Mouse (Mus musculus): Measurements from ENCODE around the gene Usp19. TPM values are rescaled to one million over a fixed set of nuclear protein-coding genes. Genes with fewer than 3 reads are reported as not detected.

The Usp19 gene
- polyA plus RNA-seq, 1 experiment from 2014 or later: 90.1 TPM

GRCm38 (mm10) chr9:108516380-108517251 lies 26.2 kb downstream of the Usp19 start, which contains the start of gene Qrich1:
Qrich1 (plus strand) TSS chr9:108516806.
- H3K36me3 ChIP-seq: peaks cover 43% of the 10 kb centered on the region
- 1% methylated on average over 54 of the region's 55 CpGs for WGBS

DNA sequence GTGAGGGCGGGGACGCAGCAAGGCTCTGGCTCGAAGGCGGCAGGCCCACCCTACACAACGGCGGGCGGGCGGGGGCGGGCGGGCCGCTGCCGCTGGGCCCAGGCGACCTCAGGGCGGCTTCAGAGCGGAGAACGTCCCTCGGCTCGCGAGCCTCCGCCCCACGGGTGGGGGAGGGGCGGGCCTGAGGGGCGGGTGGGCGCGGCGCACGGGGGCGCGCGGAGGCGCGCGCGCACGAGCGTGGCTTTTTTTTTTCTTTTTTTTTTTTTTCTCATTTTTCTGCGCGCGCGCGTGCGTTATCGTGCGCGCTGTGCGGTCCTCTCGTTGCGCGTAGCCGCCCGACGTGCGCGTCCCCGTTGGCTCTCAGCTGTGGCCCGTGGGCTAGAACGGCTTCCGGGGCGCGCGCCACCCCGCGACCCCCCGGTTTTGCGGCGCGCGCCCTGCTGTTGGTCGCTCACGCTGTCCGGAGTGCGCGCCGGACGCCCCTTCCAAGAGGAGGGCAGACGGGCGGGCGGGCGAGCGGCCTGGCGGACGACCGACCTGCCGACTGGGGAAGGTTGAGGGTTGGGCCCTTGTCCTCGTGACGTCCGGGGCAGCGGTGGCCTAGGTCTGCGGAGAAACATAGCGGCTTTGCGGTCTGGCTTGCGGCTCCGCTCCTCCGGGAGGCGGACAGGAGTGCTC lies 27.0 kb downstream of the Usp19 start:
- peak overlapping the region; percentile 90 for H3K9ac ChIP-seq (replicated peaks)
- H3K27ac ChIP-seq (replicated peaks): peak overlapping the region; percentile 99
- H3K4me1 ChIP-seq: peaks cover 36% of the 10 kb centered on the region
- H3K4me2 ChIP-seq (replicated peaks): peak overlapping the region; percentile 85
- peak; percentile 82 for ATAC-seq (replicated peaks)
- WGBS: under 1% methylated on average over 70 of the region's 95 CpGs
- no peaks in the 10 kb centered on the region for H3K9me3 ChIP-seq
- no peaks in the 10 kb centered on the region for H3K27me3 ChIP-seq
- peak overlapping the region; percentile 96 for H3K4me3 ChIP-seq
- H3K36me3 ChIP-seq: peaks cover 36% of the 10 kb centered on the region

More at GRCm38 (mm10) chr9:108516380-108517251, 26.2 kb downstream of the Usp19 start, which contains the start of gene Qrich1:
- H3K27ac ChIP-seq (replicated peaks): peak within 1 kb of the TSS; percentile 99
- no peaks in the 10 kb centered on the region for H3K27me3 ChIP-seq
- H3K4me2 ChIP-seq (replicated peaks): peak within 1 kb of the TSS; percentile 85
- peaks cover 29% of the 10 kb centered on the region for H3K4me1 ChIP-seq
- H3K9me3 ChIP-seq: no peaks in the 10 kb centered on the region
- ATAC-seq (replicated peaks): peak; percentile 97
- H3K9ac ChIP-seq (replicated peaks): peak within 1 kb of the TSS; percentile 90
- H3K4me3 ChIP-seq: peak within 1 kb of the TSS; percentile 96

GRCm38 (mm10) chr9:108517931-108518332 lies 27.5 kb downstream of the Usp19 start:
- no peaks in the 10 kb centered on the region for H3K27me3 ChIP-seq
- H3K9ac ChIP-seq (replicated peaks): peak overlapping the region; percentile 90
- peak overlapping the region; percentile 99 for H3K27ac ChIP-seq (replicated peaks)
- peaks cover 36% of the 10 kb centered on the region for H3K4me1 ChIP-seq
- peaks cover 31% of the 10 kb centered on the region for H3K36me3 ChIP-seq
- H3K9me3 ChIP-seq: no peaks in the 10 kb centered on the region
- peak overlapping the region; percentile 85 for H3K4me2 ChIP-seq (replicated peaks)
- H3K4me3 ChIP-seq: peak overlapping the region; percentile 96
- WGBS: 0% methylated on average over 13 of the region's 13 CpGs
- ATAC-seq (replicated peaks): peak; percentile 27; the same call in 1 of the 2 replicates

GRCm38 (mm10) chr9:108521604-108522003 lies 31.2 kb downstream of the Usp19 start:
- peaks cover 7% of the 10 kb centered on the region; the same call in 1 of the 2 replicates for H3K36me3 ChIP-seq
- H3K27ac ChIP-seq (replicated peaks): no peak overlapping the region
- no peaks in the 10 kb centered on the region for H3K27me3 ChIP-seq
- H3K4me3 ChIP-seq: no peak overlapping the region
- no peak overlapping the region for H3K4me2 ChIP-seq (replicated peaks)
- 53% methylated on average over 2 of the region's 2 CpGs for WGBS
- H3K9me3 ChIP-seq: no peaks in the 10 kb centered on the region
- ATAC-seq (replicated peaks): no peak
- H3K9ac ChIP-seq (replicated peaks): no peak overlapping the region
- H3K4me1 ChIP-seq: peaks cover 31% of the 10 kb centered on the region

GRCm38 (mm10) chr9:108523341-108523740 lies 32.9 kb downstream of the Usp19 start:
- Histone ChIP-seq H3K9ac (replicated peaks) (no peak overlapping the region), H3K4me3 (no peak overlapping the region), H3K27ac (replicated peaks) (no peak overlapping the region), H3K4me2 (replicated peaks) (no peak overlapping the region), H3K36me3 (peaks cover 9% of the 10 kb centered on the region), H3K4me1 (peaks cover 31% of the 10 kb centered on the region), H3K9me3 (no peaks in the 10 kb centered on the region), H3K27me3 (no peaks in the 10 kb centered on the region)
- 92% methylated on average over 4 of the region's 4 CpGs for WGBS
- no peak for ATAC-seq (replicated peaks)

DNA sequence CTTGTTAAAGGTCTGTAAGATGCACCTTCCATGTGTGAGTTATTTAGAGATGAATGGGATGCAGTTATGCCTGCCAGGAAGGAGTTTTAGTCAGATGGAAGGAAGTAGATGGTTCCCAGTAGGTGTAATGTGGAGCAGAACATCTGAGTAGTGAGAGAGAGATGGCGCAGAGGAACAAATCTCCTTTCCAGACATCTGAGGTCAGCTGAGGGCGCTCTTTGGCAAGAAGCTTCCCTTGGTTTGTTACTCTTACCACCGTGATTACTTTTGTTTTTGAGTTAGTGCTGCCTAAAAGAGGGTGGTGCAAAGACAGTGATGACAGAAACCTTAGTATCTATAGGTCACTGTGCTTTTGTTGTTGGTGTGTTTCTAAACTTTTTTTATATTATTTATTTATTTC lies 35.0 kb downstream of the Usp19 start:
- Histone ChIP-seq H3K27me3 (no peaks in the 10 kb centered on the region), H3K4me1 (peaks cover 13% of the 10 kb centered on the region), H3K27ac (replicated peaks) (no peak overlapping the region), H3K4me2 (replicated peaks) (no peak overlapping the region), H3K36me3 (peaks cover 25% of the 10 kb centered on the region), H3K9ac (replicated peaks) (no peak overlapping the region), H3K4me3 (no peak overlapping the region), H3K9me3 (no peaks in the 10 kb centered on the region)
- 80% methylated on average over 3 of the region's 3 CpGs for WGBS
- no peak for ATAC-seq (replicated peaks)

- ATAC-seq (replicated peaks): no peak
- peaks cover 72% of the 10 kb centered on the region for H3K36me3 ChIP-seq
- no peak overlapping the region for H3K4me2 ChIP-seq (replicated peaks)
- 96% methylated on average over 1 of the region's 1 CpGs for WGBS
- H3K4me3 ChIP-seq: no peak overlapping the region
- no peaks in the 10 kb centered on the region for H3K9me3 ChIP-seq
- no peak overlapping the region for H3K27ac ChIP-seq (replicated peaks)
- H3K27me3 ChIP-seq: no peaks in the 10 kb centered on the region
- no peak overlapping the region for H3K9ac ChIP-seq (replicated peaks)
- H3K4me1 ChIP-seq: no peaks in the 10 kb centered on the region
These were observed 40.6 kb downstream of the Usp19 start for GRCm38 (mm10) chr9:108530954-108531353.

DNA sequence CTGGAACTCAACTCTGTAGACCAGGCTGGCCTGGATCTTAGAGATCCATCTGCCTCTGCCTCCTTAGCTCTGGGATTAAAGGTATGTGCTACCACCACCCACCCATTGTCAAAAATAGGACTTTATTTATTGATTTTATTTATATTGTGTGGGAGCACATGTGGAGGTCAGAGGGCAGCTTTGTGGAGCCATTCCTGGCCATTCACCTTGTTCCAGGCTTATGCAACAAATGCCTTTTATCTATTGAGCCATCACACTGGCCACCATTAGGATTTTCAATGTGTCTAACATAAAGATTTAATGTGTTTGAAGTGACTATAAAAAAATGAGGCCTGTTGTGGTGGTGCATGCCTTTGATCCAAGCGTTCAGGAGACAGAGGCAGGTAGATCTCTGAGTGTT lies 41.1 kb downstream of the Usp19 start:
- Histone ChIP-seq H3K9me3 (no peaks in the 10 kb centered on the region), H3K27ac (replicated peaks) (no peak overlapping the region), H3K4me1 (no peaks in the 10 kb centered on the region), H3K4me2 (replicated peaks) (no peak overlapping the region), H3K36me3 (peaks cover 76% of the 10 kb centered on the region), H3K4me3 (no peak overlapping the region), H3K27me3 (no peaks in the 10 kb centered on the region), H3K9ac (replicated peaks) (no peak overlapping the region)
- 94% methylated on average over 1 of the region's 1 CpGs for WGBS
- ATAC-seq (replicated peaks): no peak

DNA sequence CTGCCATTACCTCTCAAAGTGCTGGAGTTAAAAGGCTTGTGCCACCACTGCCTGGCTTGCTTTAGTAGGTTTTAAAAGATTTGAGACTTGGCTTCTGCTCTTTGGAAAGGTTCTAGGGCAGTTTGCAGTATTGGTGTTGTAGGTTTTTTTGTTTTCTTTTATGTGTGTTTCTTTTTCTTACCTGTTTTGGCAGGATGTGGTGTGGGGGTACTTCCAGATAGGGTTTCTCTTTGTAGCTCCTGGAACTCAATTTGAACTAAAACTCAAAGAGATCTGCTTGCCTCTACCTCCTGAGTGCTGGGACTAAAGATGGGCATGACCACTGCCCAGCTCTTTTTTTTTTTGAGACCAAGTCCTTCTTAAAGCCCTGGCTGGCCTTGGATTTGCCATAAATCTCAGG lies 50.4 kb downstream of the Usp19 start:
- H3K9ac ChIP-seq (replicated peaks): no peak overlapping the region
- H3K27me3 ChIP-seq: no peaks in the 10 kb centered on the region
- H3K9me3 ChIP-seq: no peaks in the 10 kb centered on the region
- ATAC-seq (replicated peaks): no peak
- H3K4me2 ChIP-seq (replicated peaks): no peak overlapping the region
- H3K27ac ChIP-seq (replicated peaks): no peak overlapping the region
- peaks cover 83% of the 10 kb centered on the region for H3K36me3 ChIP-seq
- H3K4me1 ChIP-seq: no peaks in the 10 kb centered on the region
- H3K4me3 ChIP-seq: no peak overlapping the region

DNA sequence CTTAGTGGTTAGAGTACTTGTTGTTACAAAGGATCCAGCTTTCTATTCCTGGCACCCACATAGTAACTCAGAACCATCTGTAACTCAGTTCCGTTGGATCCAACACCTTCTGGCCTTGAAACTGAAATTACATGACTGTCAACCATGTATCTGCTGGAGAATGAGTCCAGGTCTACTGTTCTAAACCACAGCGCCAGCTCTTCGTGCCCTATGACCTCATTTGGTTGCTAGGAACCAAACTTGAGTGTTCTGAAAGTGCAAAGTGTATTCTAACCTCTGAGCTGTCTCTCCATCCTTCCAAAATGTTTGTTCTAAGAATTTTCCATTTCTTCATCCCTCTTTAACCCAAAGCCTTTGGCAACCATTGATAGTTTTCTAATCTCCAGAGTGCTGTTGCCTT lies 55.6 kb downstream of the Usp19 start:
- Histone ChIP-seq H3K4me1 (no peaks in the 10 kb centered on the region), H3K27ac (replicated peaks) (no peak overlapping the region), H3K27me3 (no peaks in the 10 kb centered on the region), H3K9ac (replicated peaks) (no peak overlapping the region), H3K4me2 (replicated peaks) (no peak overlapping the region), H3K4me3 (no peak overlapping the region), H3K9me3 (no peaks in the 10 kb centered on the region), H3K36me3 (peaks cover 88% of the 10 kb centered on the region)
- WGBS: 94% methylated on average over 3 of the region's 3 CpGs
- ATAC-seq (replicated peaks): no peak

- no peak for ATAC-seq (replicated peaks)
- H3K27ac ChIP-seq (replicated peaks): no peak overlapping the region
- H3K4me2 ChIP-seq (replicated peaks): no peak overlapping the region
- no peaks in the 10 kb centered on the region for H3K9me3 ChIP-seq
- no peak overlapping the region for H3K9ac ChIP-seq (replicated peaks)
- WGBS: 95% methylated on average over 1 of the region's 1 CpGs
- no peaks in the 10 kb centered on the region for H3K27me3 ChIP-seq
- no peak overlapping the region for H3K4me3 ChIP-seq
- peaks cover 88% of the 10 kb centered on the region for H3K36me3 ChIP-seq
- no peaks in the 10 kb centered on the region for H3K4me1 ChIP-seq
These were observed 56.5 kb downstream of the Usp19 start for GRCm38 (mm10) chr9:108546875-108547274.

All from forebrain, embryonic 15.5 days (tissue).